Mouse (Mus musculus): ENCODE data around the gene Cnga3.

The Cnga3 gene

GRCm38 (mm10) chr1:37214144-37214543 is at the start of gene Cnga3:
Gene Cnga3, plus strand, starts transcription at chr1:37214434.
- DNase-seq (ENCODE audit: low spot score): peak; percentile 34

GRCm38 (mm10) chr1:37166066-37166465 is 48.2 kb upstream of the Cnga3 start:
- DNase-seq (ENCODE audit: low spot score): no peak

- DNase-seq (ENCODE audit: low spot score): no peak
Observed at GRCm38 (mm10) chr1:37167918-37168317, 46.3 kb upstream of the Cnga3 start.

- no peak for DNase-seq (ENCODE audit: low spot score)
Observed at GRCm38 (mm10) chr1:37177874-37178273, 36.4 kb upstream of the Cnga3 start.

- DNase-seq (ENCODE audit: low spot score): no peak
Observed at GRCm38 (mm10) chr1:37179852-37180251, 34.4 kb upstream of the Cnga3 start.

GRCm38 (mm10) chr1:37187050-37187449 is 27.2 kb upstream of the Cnga3 start:
- no peak for DNase-seq (ENCODE audit: low spot score)

- no peak for DNase-seq (ENCODE audit: low spot score)
Observed at GRCm38 (mm10) chr1:37194607-37195006, 19.6 kb upstream of the Cnga3 start.

- DNase-seq (ENCODE audit: low spot score): no peak
Observed at GRCm38 (mm10) chr1:37201406-37201805, 12.8 kb upstream of the Cnga3 start.

- DNase-seq (ENCODE audit: low spot score): no peak
Observed at GRCm38 (mm10) chr1:37207743-37208142, 6.5 kb upstream of the Cnga3 start.

- DNase-seq (ENCODE audit: low spot score): no peak
Observed at GRCm38 (mm10) chr1:37212375-37212774, 1.9 kb upstream of the Cnga3 start.

- peak; percentile 71 for DNase-seq (ENCODE audit: low spot score)
Observed at GRCm38 (mm10) chr1:37218386-37218785, 4.2 kb downstream of the Cnga3 start.

GRCm38 (mm10) chr1:37219593-37219992 is 5.4 kb downstream of the Cnga3 start:
- no peak for DNase-seq (ENCODE audit: low spot score)

- peak; percentile 65 for DNase-seq (ENCODE audit: low spot score)
Observed at GRCm38 (mm10) chr1:37220134-37220907, 6.1 kb downstream of the Cnga3 start.

GRCm38 (mm10) chr1:37222002-37222401 is 7.8 kb downstream of the Cnga3 start:
- DNase-seq (ENCODE audit: low spot score): no peak

- no peak for DNase-seq (ENCODE audit: low spot score)
Observed at GRCm38 (mm10) chr1:37230404-37230803, 16.2 kb downstream of the Cnga3 start.

- no peak for DNase-seq (ENCODE audit: low spot score)
Observed at GRCm38 (mm10) chr1:37231295-37231701, 17.1 kb downstream of the Cnga3 start.

GRCm38 (mm10) chr1:37239045-37239635 is 24.9 kb downstream of the Cnga3 start:
- DNase-seq (ENCODE audit: low spot score): no peak

GRCm38 (mm10) chr1:37242253-37242652 is 28.0 kb downstream of the Cnga3 start:
- DNase-seq (ENCODE audit: low spot score): no peak

- no peak for DNase-seq (ENCODE audit: low spot score)
Observed at GRCm38 (mm10) chr1:37246476-37246875, 32.2 kb downstream of the Cnga3 start.

GRCm38 (mm10) chr1:37248406-37248805 is 34.2 kb downstream of the Cnga3 start:
- no peak for DNase-seq (ENCODE audit: low spot score)

GRCm38 (mm10) chr1:37250643-37251310 is 36.5 kb downstream of the Cnga3 start:
- peak; percentile 82 for DNase-seq (ENCODE audit: low spot score)

- no peak for DNase-seq (ENCODE audit: low spot score)
Observed at GRCm38 (mm10) chr1:37258443-37258842, 44.2 kb downstream of the Cnga3 start.

GRCm38 (mm10) chr1:37272464-37272863 is 58.2 kb downstream of the Cnga3 start:
- peak; percentile 89 for DNase-seq (ENCODE audit: low spot score)

Data from retina, embryonic 14.5 days (tissue).